Mouse (Mus musculus): ENCODE data around the gene Rapgef2.
A peak's percentile ranks its signal among the peaks of the same experiment; 100 is the strongest.

The Rapgef2 gene

GRCm38 (mm10) chr3:79286376-79287107 lies at the start of gene Rapgef2:
Gene Rapgef2, minus strand, starts transcription at chr3:79286517.
- peak; percentile 53 for DNase-seq

DNA sequence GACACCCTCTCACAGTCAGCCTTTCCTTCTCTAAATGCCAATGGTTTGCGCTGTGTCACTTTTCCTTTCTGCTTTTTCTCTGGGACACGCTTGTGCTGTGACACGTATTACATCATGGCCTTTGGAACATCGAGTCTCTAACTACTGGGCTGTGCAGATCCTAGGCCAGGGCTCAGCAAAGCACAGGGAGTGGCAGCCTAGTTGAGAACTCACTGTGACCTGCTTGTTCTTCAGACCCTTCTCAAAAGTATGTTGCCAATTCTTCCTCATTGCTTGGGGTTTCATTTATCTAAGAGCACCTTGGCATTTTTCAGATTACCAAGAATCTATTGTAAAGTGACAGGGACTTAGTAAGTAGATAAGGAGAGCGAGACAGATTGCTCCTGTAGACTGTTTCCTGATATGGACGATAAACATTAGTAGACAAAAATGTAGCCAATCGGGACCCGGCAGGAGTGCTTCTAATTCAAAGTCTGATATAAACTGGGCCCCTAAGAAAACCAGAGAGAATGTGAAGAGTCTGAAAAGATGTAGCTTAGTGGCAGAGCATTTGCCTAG lies 47.4 kb upstream of the Rapgef2 start:
- no peak for DNase-seq

- DNase-seq: no peak
These were observed 46.7 kb upstream of the Rapgef2 start for GRCm38 (mm10) chr3:79333051-79333450.

DNA sequence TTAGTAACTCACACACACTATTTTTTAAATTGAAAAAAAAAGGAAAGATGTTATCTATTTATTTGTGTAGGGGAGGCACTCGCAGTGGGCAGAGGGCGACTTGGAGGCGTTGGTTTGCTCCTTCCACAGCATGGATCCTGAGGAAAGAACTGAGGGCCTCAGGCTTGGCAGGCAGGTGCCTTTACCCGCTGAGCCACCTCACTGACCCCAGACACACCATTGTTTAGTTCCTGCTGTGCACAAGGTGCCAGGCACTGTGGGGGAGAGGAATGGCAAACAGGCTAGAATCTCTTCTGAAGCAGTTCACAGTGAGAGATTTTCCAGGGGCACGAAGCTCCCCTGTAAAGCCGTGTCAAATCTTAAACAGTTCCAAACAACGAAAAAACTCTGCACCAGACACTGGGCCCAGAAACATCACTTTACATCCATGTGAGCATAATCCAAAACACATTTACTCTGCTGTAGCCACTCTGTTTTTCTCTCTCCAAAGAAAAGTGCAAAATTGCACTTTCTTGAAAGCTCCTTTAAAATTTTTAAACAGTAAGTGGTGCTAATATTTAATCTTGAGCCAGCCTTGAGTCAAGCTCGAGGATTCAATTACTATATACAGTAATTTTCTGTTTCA lies 43.5 kb upstream of the Rapgef2 start:
- no peak for DNase-seq

- DNase-seq: no peak
These were observed 38.6 kb upstream of the Rapgef2 start for GRCm38 (mm10) chr3:79324697-79325526.

DNA sequence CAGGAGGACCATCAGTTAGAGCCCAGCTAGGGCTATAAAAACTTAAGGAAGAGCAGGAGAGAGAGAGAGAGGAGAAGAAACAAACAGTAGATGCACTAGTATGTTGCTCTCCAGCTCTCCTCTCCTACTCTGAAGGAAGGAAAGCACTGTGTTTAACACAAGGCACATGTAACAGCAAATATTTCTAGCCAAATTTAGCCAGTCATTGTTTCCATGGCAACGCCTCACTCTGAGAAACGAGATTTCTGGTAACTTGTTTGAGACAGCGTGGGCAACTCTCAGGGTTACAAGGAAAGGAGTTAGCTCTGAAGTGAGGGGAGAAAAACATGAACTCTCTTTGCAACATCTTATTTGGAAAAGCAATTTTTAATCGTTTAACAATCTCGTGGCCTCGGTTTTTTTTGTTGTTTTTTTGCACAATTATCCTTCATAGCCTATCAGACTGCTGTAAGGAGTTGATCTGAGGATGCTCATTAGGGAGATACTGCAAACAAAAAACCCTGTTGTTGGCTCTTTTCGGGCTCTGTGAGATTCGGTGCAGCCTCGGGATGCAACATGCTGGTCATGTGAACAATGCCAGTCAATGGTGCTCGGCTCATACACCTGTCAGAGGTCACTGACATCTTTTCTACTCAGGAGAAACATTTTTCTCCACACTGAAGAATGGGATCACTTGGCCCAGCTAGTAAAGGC lies 27.8 kb upstream of the Rapgef2 start:
- peak; percentile 59 for DNase-seq

- DNase-seq: no peak
These were observed 25.6 kb upstream of the Rapgef2 start for GRCm38 (mm10) chr3:79311895-79312294.

DNA sequence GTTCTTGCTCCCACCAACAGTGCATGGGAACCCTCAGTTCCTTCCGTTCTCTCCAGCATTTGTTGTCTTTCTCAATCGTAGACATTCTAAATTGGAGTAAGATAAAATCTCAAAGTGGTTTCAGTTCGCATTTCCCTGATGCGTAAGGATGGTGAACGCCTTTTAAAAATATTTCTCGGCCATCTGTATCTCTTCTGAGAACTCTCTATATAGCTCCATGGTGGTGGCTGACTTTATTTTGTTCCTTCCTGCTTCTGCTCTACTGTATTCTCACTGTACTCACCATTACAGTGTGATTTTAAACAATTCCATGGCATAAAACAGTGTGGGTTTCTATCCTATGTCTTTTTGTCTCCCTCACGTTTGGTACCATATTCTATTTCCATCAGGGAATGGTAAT lies 23.9 kb upstream of the Rapgef2 start:
- no peak for DNase-seq

- no peak for DNase-seq
These were observed 22.3 kb upstream of the Rapgef2 start for GRCm38 (mm10) chr3:79308605-79309004.

GRCm38 (mm10) chr3:79299401-79299800 lies 13.1 kb upstream of the Rapgef2 start:
- no peak for DNase-seq

GRCm38 (mm10) chr3:79297281-79297680 lies 11.0 kb upstream of the Rapgef2 start:
- DNase-seq: no peak

- DNase-seq: no peak
These were observed 10.3 kb upstream of the Rapgef2 start for GRCm38 (mm10) chr3:79296586-79296985.

GRCm38 (mm10) chr3:79296049-79296448 lies 9.7 kb upstream of the Rapgef2 start:
- no peak for DNase-seq

DNA sequence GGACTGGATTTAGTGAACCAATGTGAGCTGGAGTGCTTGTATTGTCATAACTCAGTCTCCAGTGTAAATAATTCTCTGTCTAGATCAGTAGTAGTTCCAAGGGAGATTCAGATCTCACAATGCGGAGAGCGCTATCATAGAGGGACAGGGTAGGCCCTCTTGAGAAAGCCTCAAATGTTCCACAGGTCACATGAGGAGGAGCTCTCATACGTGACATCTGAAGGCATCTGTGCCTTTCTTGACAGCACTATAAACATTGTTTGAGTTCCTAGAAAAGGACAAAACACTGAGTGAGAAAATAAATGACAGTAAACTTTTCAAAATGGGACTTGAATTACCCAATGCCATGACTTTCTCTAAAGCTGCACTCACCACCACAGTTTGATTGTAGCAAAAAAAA lies 8.4 kb upstream of the Rapgef2 start:
- DNase-seq: no peak

DNA sequence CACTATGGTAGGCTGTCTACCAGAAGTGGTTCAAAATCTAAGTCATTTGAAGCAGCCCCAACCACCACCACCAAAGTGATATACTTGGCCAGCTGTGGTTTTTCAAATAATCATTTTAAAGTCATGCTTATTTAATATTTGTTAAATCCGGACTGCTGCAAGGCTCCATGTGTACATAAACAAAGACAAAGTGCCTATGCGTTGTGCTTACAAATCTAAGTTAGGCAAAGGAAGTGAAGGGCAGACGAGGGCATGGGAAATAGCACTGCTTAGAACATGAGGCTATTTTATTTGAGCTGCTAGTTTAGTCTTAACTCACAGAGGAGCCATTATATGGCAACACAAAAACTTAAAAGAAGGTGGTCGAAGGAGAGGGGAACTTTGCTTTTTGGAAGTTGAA lies 6.7 kb upstream of the Rapgef2 start:
- DNase-seq: no peak

GRCm38 (mm10) chr3:79289050-79289449 lies 2.7 kb upstream of the Rapgef2 start:
- DNase-seq: no peak

DNA sequence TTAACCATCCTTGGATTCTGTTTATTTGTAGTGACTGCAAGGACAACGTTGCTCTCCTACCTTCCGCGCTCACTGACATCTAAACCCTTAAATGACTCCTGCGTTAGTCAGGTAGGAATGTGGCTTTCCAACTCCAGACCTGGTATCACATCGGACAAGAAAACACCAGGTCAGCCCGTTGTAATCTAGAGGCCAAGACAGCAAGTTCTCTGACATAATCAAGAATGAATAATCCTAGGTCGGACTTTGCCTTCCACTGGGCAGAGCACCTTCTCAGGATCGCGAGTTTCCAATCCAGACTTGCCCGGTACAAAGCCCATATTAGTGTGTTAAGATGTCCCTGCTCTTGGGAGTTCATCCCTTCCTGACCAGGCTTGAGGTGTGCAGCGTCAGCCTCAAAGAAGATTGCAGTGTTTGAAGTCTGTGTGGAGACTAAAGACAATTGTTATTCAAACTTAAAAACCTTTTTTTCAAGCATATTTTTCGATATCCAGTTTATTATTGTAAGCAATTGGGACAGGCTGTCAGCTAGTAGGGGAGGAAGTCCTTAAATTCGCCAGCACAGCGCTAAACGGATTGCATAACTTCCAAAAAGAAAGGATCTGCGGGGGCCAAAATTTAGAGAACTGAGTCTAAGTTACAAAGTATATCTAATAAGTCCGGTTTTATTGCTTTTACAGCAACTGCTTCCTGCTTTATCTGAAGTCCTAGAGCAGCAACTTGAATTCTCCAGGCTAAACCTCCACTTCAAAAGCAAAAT lies 1.6 kb upstream of the Rapgef2 start:
- DNase-seq: no peak

DNA sequence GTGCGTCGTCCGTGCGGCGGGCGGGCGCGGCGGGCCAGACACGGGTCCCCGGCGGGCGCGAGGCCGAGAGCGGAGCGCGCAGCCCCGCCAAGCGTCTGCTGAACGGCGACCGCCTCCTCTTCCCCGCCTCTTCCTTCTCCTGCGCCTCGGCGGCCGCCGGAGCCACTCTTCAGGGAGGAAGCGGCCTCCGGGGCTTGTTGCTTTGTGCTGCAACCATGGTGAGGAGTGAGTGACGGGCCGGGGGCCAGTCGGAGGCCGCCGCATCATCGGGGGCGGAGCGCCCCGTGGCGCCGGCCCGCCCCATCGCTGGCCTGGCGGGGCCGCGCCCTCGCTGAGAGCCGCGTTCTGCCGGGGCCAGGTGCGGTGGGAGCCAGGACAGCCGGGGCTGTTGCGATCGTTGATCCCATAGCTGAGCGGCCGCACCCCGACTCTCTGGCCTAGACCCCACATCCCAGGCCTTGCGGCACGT lies 825 bp upstream of the Rapgef2 start:
- DNase-seq: peak; percentile 92

DNA sequence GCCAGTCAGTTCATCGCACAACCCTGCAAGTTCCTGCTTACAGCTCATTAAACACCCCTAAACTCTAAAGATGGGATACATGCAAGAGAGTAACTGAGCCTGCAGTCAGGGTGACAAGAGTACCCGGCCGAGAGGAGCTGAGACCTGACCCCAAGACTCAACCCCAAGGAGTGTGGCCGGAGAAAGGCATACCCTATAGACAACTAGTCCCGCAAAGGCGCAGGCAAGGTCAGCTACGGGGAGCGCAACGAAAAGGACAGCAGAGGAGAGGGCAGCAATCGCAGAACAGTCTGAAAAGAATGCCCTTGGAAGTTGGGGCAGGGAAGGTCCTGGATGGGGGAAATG lies 314 bp downstream of the Rapgef2 start:
- peak; percentile 11 for DNase-seq

DNA sequence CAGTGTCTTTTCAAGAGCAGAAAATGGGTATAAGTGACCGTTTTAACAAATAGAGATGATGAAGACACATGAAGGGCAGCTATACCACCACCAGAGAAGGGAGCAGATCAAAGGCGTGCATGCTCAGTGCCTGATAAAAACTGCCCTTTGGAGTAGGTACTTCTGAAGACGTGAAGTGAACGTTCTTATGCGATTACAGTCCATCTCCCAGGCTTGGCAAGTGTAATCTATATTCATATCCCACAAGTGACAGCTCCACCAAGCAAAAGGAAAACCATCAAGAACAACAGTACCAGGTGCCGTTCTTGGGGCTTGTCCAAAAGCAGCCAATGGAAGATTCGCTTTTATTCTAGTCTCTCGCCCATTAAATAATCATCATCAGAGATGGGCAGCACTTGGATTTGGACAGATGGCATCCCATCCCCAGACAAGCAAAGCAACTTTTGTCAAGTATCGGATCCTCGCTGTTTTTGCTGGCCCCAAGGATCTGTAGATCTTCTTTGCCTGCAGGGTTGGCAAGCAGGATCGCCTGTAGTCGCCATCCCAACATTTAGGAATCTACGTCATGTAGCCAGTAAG lies 1.1 kb downstream of the Rapgef2 start:
- DNase-seq: no peak

- DNase-seq: no peak
These were observed 2.3 kb downstream of the Rapgef2 start for GRCm38 (mm10) chr3:79283976-79284375.

DNA sequence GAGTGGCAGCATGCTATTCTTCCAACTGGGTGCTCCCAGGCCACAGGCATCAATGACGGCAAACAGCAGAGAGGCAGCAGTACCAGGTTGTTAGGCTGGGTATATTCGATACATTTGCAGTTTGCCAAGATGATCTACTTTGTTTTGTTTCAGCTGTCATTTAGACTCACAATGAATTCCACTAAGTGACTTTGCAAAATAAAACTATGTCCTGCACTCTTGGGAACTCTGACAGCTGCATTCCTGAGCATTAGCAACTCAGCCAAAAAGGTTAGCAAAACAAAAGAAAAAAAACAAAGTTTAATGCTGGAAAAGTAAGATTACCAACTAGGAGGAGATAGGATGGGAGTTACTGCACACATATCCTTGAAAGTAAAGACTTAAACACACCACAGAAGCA lies 3.3 kb downstream of the Rapgef2 start:
- no peak for DNase-seq

Measured in right cerebral cortex, postnatal 14 days (tissue).